Mouse (Mus musculus) left cerebral cortex, adult 2 months (tissue): ENCODE measurements at regions not wholly inside any gene's neighbourhood (a gene's known extent, or its start where the extent isn't known, plus 50 kb on each side); places are given as distances from the start of the nearest gene placed in this dataset.

Experiments used
- DNase-seq, 2 experiments: peaks; one replicate each; pipeline ENCODE4 v3.0.0; 2021 to 2022; ENCODE audit warnings: low spot score in 2 of 2, mixed read lengths in 1 of 2; ENCODE audit errors: extremely low spot score in 1 of 2
- H3K27ac ChIP-seq: fragments of 200-600 bp; 2 replicates; pipeline ENCODE4 v1.8.1; 2022
- H3K4me3 ChIP-seq: fragments of 200-600 bp; 2 replicates; pipeline ENCODE4 v1.8.1; 2022
- CTCF ChIP-seq: fragments of 200-600 bp; IDR thresholded peaks from 2 replicates; pipeline ENCODE4 v1.8.1; 2022; ENCODE audit warnings: antibody characterized with exemption, mild to moderate bottlenecking, moderate library complexity
- intact Hi-C: fragments of 180-260 bp; cut with DNase I; formaldehyde crosslinking; loops from one replicate; pipeline ENCODE4 v1.15.1; 2025

- intact Hi-C loops, result loop anchor here (10.0 kb wide), 1 partner anchor 264 kb away; no protein-coding TSS in a partner anchor
- no peak for DNase-seq
Measured at GRCm38 (mm10) chr4:68648311-68648710, 305.9 kb downstream of the Brinp1 start.

GRCm38 (mm10) chr4:68633299-68633698, 320.9 kb downstream of the Brinp1 start:
- no peak overlapping the region for H3K4me3 ChIP-seq
- intact Hi-C loops, result no loop called here
- DNase-seq, result no peak
- H3K27ac ChIP-seq, result no peak overlapping the region
- TF ChIP-seq CTCF, result no peak

More at GRCm38 (mm10) chr4:68648311-68648710, 305.9 kb downstream of the Brinp1 start:
- Histone ChIP-seq H3K27ac (peak overlapping the region; percentile 2; the same call in 1 of the 2 replicates), H3K4me3 (no peak overlapping the region)
- no peak for TF ChIP-seq CTCF

GRCm38 (mm10) chr4:68624025-68624342, 330.2 kb downstream of the Brinp1 start:
- no peak for TF ChIP-seq CTCF
- intact Hi-C loops, result no loop called here
- Histone ChIP-seq H3K27ac (no peak overlapping the region), H3K4me3 (no peak overlapping the region)
- no peak for DNase-seq

- Histone ChIP-seq H3K27ac (no peak overlapping the region), H3K4me3 (no peak overlapping the region)
- no peak for TF ChIP-seq CTCF
- no peak for DNase-seq
- intact Hi-C loops, result no loop called here
Measured at GRCm38 (mm10) chr4:68623125-68624024, 330.8 kb downstream of the Brinp1 start.

- intact Hi-C loops, result no loop called here
- Histone ChIP-seq H3K27ac (no peak overlapping the region), H3K4me3 (no peak overlapping the region)
- TF ChIP-seq CTCF, result no peak
- DNase-seq, result no peak
Measured at GRCm38 (mm10) chr4:68620585-68620984, 333.6 kb downstream of the Brinp1 start.

GRCm38 (mm10) chr4:68615706-68616397, 338.3 kb downstream of the Brinp1 start:
- TF ChIP-seq CTCF, result no peak
- DNase-seq, result no peak
- H3K4me3 ChIP-seq, result no peak overlapping the region
- no peak overlapping the region for H3K27ac ChIP-seq
- intact Hi-C loops, result no loop called here

- no peak overlapping the region for H3K27ac ChIP-seq
- no peak overlapping the region for H3K4me3 ChIP-seq
- intact Hi-C loops, result no loop called here
- TF ChIP-seq CTCF, result no peak
- DNase-seq, result no peak
Measured at GRCm38 (mm10) chr4:68612263-68613012, 341.8 kb downstream of the Brinp1 start.

- no peak overlapping the region for H3K4me3 ChIP-seq
- DNase-seq, result no peak
- no peak for TF ChIP-seq CTCF
- intact Hi-C loops, result no loop called here
- H3K27ac ChIP-seq, result no peak overlapping the region
Measured at GRCm38 (mm10) chr4:68595256-68595655, 358.9 kb downstream of the Brinp1 start.

- no peak for DNase-seq
- intact Hi-C loops, result no loop called here
- no peak for TF ChIP-seq CTCF
- Histone ChIP-seq H3K27ac (no peak overlapping the region), H3K4me3 (no peak overlapping the region)
Measured at GRCm38 (mm10) chr4:68575375-68575774, 378.8 kb downstream of the Brinp1 start.

- peak in 1 of 2 experiments; percentile 9 for DNase-seq
- TF ChIP-seq CTCF, result no peak
- intact Hi-C loops, result no loop called here
- no peak overlapping the region for H3K27ac ChIP-seq
- H3K4me3 ChIP-seq, result no peak overlapping the region
Measured at GRCm38 (mm10) chr4:68574610-68575167, 379.5 kb downstream of the Brinp1 start.

- no peak for DNase-seq
- H3K27ac ChIP-seq, result no peak overlapping the region
- no peak for TF ChIP-seq CTCF
- no peak overlapping the region for H3K4me3 ChIP-seq
- intact Hi-C loops, result no loop called here
Measured at GRCm38 (mm10) chr4:68573333-68573732, 380.9 kb downstream of the Brinp1 start.
